Mouse (Mus musculus) CH12.LX (cell line): ENCODE data around the gene Cish. TPM values are rescaled to one million over a fixed set of nuclear protein-coding genes. Genes with fewer than 3 reads are reported as not detected.

Experiments
- DNase-seq: peaks from one replicate; pipeline ENCODE4 v3.0.0-alpha.2; 2013; ENCODE audit errors: extremely low read depth
- H3K27ac ChIP-seq: 2 replicates; pipeline ENCODE4 v1.5.1; 2012; ENCODE audit warnings: low read depth, mild to moderate bottlenecking, control low read depth, moderate library complexity; ENCODE audit not compliant: insufficient read depth
- H3K27me3 ChIP-seq: replicated peaks from 2 replicates; pipeline ENCODE3; 2012; ENCODE audit warnings: inconsistent platforms
- H3K36me3 ChIP-seq, 2 experiments: replicated peaks in 1 of 2; 2 replicates each; pipeline versions ENCODE3 to v1.6.1; 2012; ENCODE audit warnings: inconsistent platforms in 1 of 2, low read length in 1 of 2, mild to moderate bottlenecking in 1 of 2, mixed read lengths in 1 of 2, moderate library complexity in 1 of 2; ENCODE audit not compliant: control insufficient read depth in 1 of 2, insufficient read depth in 1 of 2
- H3K4me1 ChIP-seq, 2 experiments: 2 replicates each; pipeline ENCODE4 v1.6.1; 2012; ENCODE audit warnings: inconsistent platforms in 1 of 2, moderate library complexity in 1 of 2; ENCODE audit not compliant: insufficient read depth in 2 of 2, control insufficient read depth in 1 of 2
- H3K4me2 ChIP-seq: 2 replicates; pipeline ENCODE4 v1.6.1; 2012; ENCODE audit warnings: low read depth, mild to moderate bottlenecking, control low read depth; ENCODE audit not compliant: poor library complexity, insufficient read depth, severe bottlenecking
- H3K4me3 ChIP-seq, 3 experiments: fragments of 150-350 bp in 1 of 3; sonication (generic) in 1 of 3; replicated peaks in 1 of 3; 2 replicates each; pipeline versions ENCODE3 to v1.5.1; 2011 to 2012; ENCODE audit warnings: low read depth in 2 of 3, low read length in 2 of 3, mild to moderate bottlenecking in 2 of 3, moderate library complexity in 2 of 3, control low read depth in 1 of 3, improper control_type of control experiment in 1 of 3, inconsistent platforms in 1 of 3, mixed read lengths in 1 of 3; ENCODE audit not compliant: poor library complexity in 1 of 3
- H3K79me2 ChIP-seq: replicated peaks from 2 replicates; pipeline ENCODE4 v1.6.1; 2012; ENCODE audit warnings: mild to moderate bottlenecking, moderate library complexity; ENCODE audit not compliant: control insufficient read depth, poor library complexity, insufficient read depth, severe bottlenecking; ENCODE audit errors: extremely low read depth
- H3K9ac ChIP-seq: 2 replicates; pipeline ENCODE4 v1.6.1; 2012; ENCODE audit warnings: low read depth, mild to moderate bottlenecking, control low read depth, moderate library complexity; ENCODE audit not compliant: insufficient read depth
- H3K9me3 ChIP-seq: replicated peaks from 2 replicates; pipeline ENCODE3; 2012; ENCODE audit warnings: low read length, inconsistent platforms, mixed read lengths
- CTCF ChIP-seq, 2 experiments: IDR thresholded peaks in 1 of 2; conservative IDR thresholded peaks in 1 of 2; 2 replicates each; pipeline ENCODE4 v1.5.1; 2011 to 2012; ENCODE audit warnings: low read depth in 2 of 2, low read length in 2 of 2, improper control_type of control experiment in 1 of 2, inconsistent platforms in 1 of 2, mild to moderate bottlenecking in 1 of 2, moderate library complexity in 1 of 2
- E2F4 ChIP-seq: IDR thresholded peaks from 2 replicates; pipeline ENCODE4 v1.6.1; 2011; ENCODE audit warnings: low read depth, low read length, improper control_type of control experiment; ENCODE audit not compliant: insufficient replicate concordance
- EP300 ChIP-seq: IDR thresholded peaks from 2 replicates; pipeline ENCODE4 v1.6.1; 2011; ENCODE audit warnings: low read length, improper control_type of control experiment
- IRF4 ChIP-seq: IDR thresholded peaks from 2 replicates; pipeline ENCODE4 v1.6.1; 2014; ENCODE audit warnings: low read depth, mild to moderate bottlenecking, inconsistent platforms, low read length, improper control_type of control experiment
- MAFK ChIP-seq: IDR thresholded peaks from 2 replicates; pipeline ENCODE4 v1.6.1; 2011; ENCODE audit warnings: low read length, improper control_type of control experiment; ENCODE audit not compliant: insufficient replicate concordance
- MAZ ChIP-seq: IDR thresholded peaks from 2 replicates; pipeline ENCODE4 v1.6.1; 2012; ENCODE audit warnings: low read depth, mild to moderate bottlenecking, inconsistent platforms, low read length, improper control_type of control experiment, moderate library complexity
- MEF2A ChIP-seq: IDR thresholded peaks from 2 replicates; pipeline ENCODE4 v1.6.1; 2014; ENCODE audit warnings: low read depth, mild to moderate bottlenecking, inconsistent platforms, low read length, improper control_type of control experiment, borderline replicate concordance
- MXI1 ChIP-seq: IDR thresholded peaks from 2 replicates; pipeline ENCODE4 v1.6.1; 2011; ENCODE audit warnings: mild to moderate bottlenecking, low read depth, low read length, improper control_type of control experiment
- MYC ChIP-seq: IDR thresholded peaks from 2 replicates; pipeline ENCODE4 v1.6.1; 2011; ENCODE audit warnings: low read depth, mild to moderate bottlenecking, improper control_type of control experiment, low read length
- NELFE ChIP-seq: IDR thresholded peaks from 2 replicates; pipeline ENCODE4 v1.6.1; 2011; ENCODE audit warnings: low read depth, low read length, improper control_type of control experiment
- NRF1 ChIP-seq: IDR thresholded peaks from 2 replicates; pipeline ENCODE4 v1.6.1; 2014; ENCODE audit warnings: low read depth, mild to moderate bottlenecking, inconsistent platforms, low read length, improper control_type of control experiment, moderate library complexity
- PAX5 ChIP-seq: IDR thresholded peaks from 2 replicates; pipeline ENCODE4 v1.6.1; 2012; ENCODE audit warnings: low read length, inconsistent platforms, mixed read lengths
- POLR2AphosphoS2 ChIP-seq: IDR thresholded peaks from 2 replicates; pipeline ENCODE4 v1.6.1; 2011; ENCODE audit warnings: low read depth, low read length, improper control_type of control experiment
- RCOR1 ChIP-seq: conservative IDR thresholded peaks from 2 replicates; pipeline ENCODE4 v1.6.1; 2012; ENCODE audit warnings: low read depth, mild to moderate bottlenecking, inconsistent platforms, low read length, improper control_type of control experiment
- SIN3A ChIP-seq: IDR thresholded peaks from 2 replicates; pipeline ENCODE4 v1.6.1; 2012; ENCODE audit warnings: low read length, improper control_type of control experiment, inconsistent platforms
- SMC3 ChIP-seq: IDR thresholded peaks from 2 replicates; pipeline ENCODE4 v1.6.1; 2011; ENCODE audit warnings: low read depth, low read length, improper control_type of control experiment
- TBP ChIP-seq: conservative IDR thresholded peaks from 2 replicates; pipeline ENCODE4 v1.6.1; 2011; ENCODE audit warnings: low read depth, low read length, improper control_type of control experiment
- UBTF ChIP-seq: IDR thresholded peaks from 2 replicates; pipeline ENCODE4 v1.6.1; 2012; ENCODE audit warnings: low read depth, mild to moderate bottlenecking, inconsistent platforms, low read length, improper control_type of control experiment, moderate library complexity
- ZKSCAN1 ChIP-seq: IDR thresholded peaks from 2 replicates; pipeline ENCODE4 v1.6.1; 2012; ENCODE audit warnings: low read depth, inconsistent platforms, low read length, improper control_type of control experiment, borderline replicate concordance
- ZMIZ1 ChIP-seq: IDR thresholded peaks from 2 replicates; pipeline ENCODE4 v1.6.1; 2012; ENCODE audit warnings: low read depth, mild to moderate bottlenecking, inconsistent platforms, low read length, improper control_type of control experiment
- dilution Hi-C: fragments of 300-500 bp; cut with MboI; formaldehyde crosslinking; loops from 2 replicates; pipeline ENCODE4 v1.14.3; 2020; ENCODE audit warnings: low sequenced_read_pairs; ENCODE audit not compliant: extremely low pct_unique_long_range_greater_than_20kb, extremely low pct_ligation_motif_present
- in situ Hi-C: fragments of 300-500 bp; cut with MboI; formaldehyde crosslinking; loops from 3 replicates; pipeline ENCODE4 v1.14.3; 2019; ENCODE audit warnings: low sequenced_read_pairs, low pct_ligation_motif_present, low pct_unique_long_range_greater_than_20kb, mixed read lengths
- polyA plus RNA-seq: library from polyadenylated mRNA; unstranded; fragments of >175 nt; gene quantifications from 2 replicates; pipeline ENCODE4 v1.2.1, GENCODE M21; 2012; ENCODE audit warnings: low read depth; ENCODE audit not compliant: insufficient read length
- total RNA-seq, 2 experiments: library from RNA; depleted of rRNA; stranded (reverse); fragments of 300-350 nt in 1 of 2; fragments of >200 nt in 1 of 2; gene quantifications; 2 replicates each; pipeline ENCODE4 v1.2.3; 2012 to 2014

Cish gene
- total and polyA plus RNA-seq, 3 experiments = 0.43 to 4.6 (median 3.5) TPM

GRCm38 (mm10) chr9:107309171-107309570 is 13.3 kb downstream of the Cish start:
- Histone ChIP-seq H3K9ac (no peak overlapping the region), H3K4me2 (no peak overlapping the region), H3K36me3 (no peaks in the 10 kb centered on the region), H3K4me1 (peaks cover 53 to 90% of the 10 kb centered on the region in 2 experiments), H3K4me3 (no peak overlapping the region), H3K27ac (no peak overlapping the region), H3K27me3 (no peaks in the 10 kb centered on the region), H3K9me3 (no peaks in the 10 kb centered on the region), H3K79me2 (no peaks in the 10 kb centered on the region)
- dilution Hi-C loops = no loop called here
- in situ Hi-C loops = no loop called here
- TF ChIP-seq RCOR1 (no peak), IRF4 (no peak), NRF1 (no peak), SMC3 (no peak), NELFE (no peak), ZKSCAN1 (no peak), UBTF (no peak), SIN3A (no peak), MXI1 (no peak), CTCF (conservative IDR thresholded peaks at IDR 0.05 in 1 of 2, IDR thresholded peaks at IDR 0.05 in 1 of 2; ENCODE audit: low read depth in 2 of 2, low read length in 2 of 2) (no peak), MAZ (no peak), E2F4 (no peak), MEF2A (no peak), POLR2AphosphoS2 (no peak), TBP (no peak), MYC (no peak), EP300 (no peak), MAFK (no peak)
- no peak for DNase-seq

GRCm38 (mm10) chr9:107309600-107309999 is 13.8 kb downstream of the Cish start:
- in situ Hi-C loops (no loop called here), dilution Hi-C loops (no loop called here)
- Histone ChIP-seq H3K4me1 (peaks cover 51 to 89% of the 10 kb centered on the region in 2 experiments), H3K9ac (no peak overlapping the region), H3K79me2 (no peaks in the 10 kb centered on the region), H3K27me3 (no peaks in the 10 kb centered on the region), H3K4me2 (no peak overlapping the region), H3K36me3 (no peaks in the 10 kb centered on the region), H3K4me3 (no peak overlapping the region), H3K9me3 (no peaks in the 10 kb centered on the region), H3K27ac (no peak overlapping the region)
- no peak for DNase-seq
- TF ChIP-seq PAX5 (no peak), NELFE (no peak), ZMIZ1 (no peak), ZKSCAN1 (no peak), IRF4 (no peak)
